Mouse (Mus musculus) forebrain, embryonic 14.5 days (tissue): ENCODE data around the gene Wdr93. TPM values are rescaled to one million over a fixed set of nuclear protein-coding genes. Genes with fewer than 3 reads are reported as not detected.
"Not testable (repeated sequence)": the region's sequence is repeated elsewhere in the genome, so short reads cannot be mapped to it uniquely, and the experiment has no call there.

Experiments
- ATAC-seq: fragments of 200-750 bp; cut with Nextera tagmentation; 2 replicates; pipeline ENCODE4 v1.8.0; 2017; ENCODE audit warnings: mild to moderate bottlenecking, moderate library complexity
- DNase-seq: peaks from one replicate; pipeline ENCODE4 v3.0.0-alpha.2; 2015; ENCODE audit warnings: low spot score
- H3K27ac ChIP-seq: fragments of 300-500 bp; sonication (generic); 2 replicates; pipeline ENCODE4 v1.5.1; 2014; ENCODE audit warnings: low read depth, mild to moderate bottlenecking, control low read depth, low read length, moderate library complexity
- H3K27me3 ChIP-seq: fragments of 300-500 bp; sonication (generic); replicated peaks from 2 replicates; pipeline ENCODE4 v1.6.1; 2014; ENCODE audit warnings: low read length, control low read depth, mixed read lengths; ENCODE audit not compliant: control insufficient read depth, insufficient read depth
- H3K36me3 ChIP-seq: fragments of 300-500 bp; sonication (generic); 2 replicates; pipeline ENCODE4 v1.6.1; 2014; ENCODE audit warnings: low read length, control low read depth; ENCODE audit not compliant: control insufficient read depth, insufficient read depth
- H3K4me1 ChIP-seq: fragments of 300-500 bp; sonication (generic); 2 replicates; pipeline ENCODE4 v1.6.1; 2014; ENCODE audit warnings: antibody characterized with exemption, low read length, control low read depth; ENCODE audit not compliant: control insufficient read depth, insufficient read depth
- H3K4me2 ChIP-seq: fragments of 300-500 bp; sonication (generic); 2 replicates; pipeline ENCODE4 v1.6.1; 2014; ENCODE audit warnings: mild to moderate bottlenecking, control low read depth, low read length
- H3K4me3 ChIP-seq: fragments of 300-500 bp; sonication (generic); 2 replicates; pipeline ENCODE4 v1.5.1; 2014; ENCODE audit warnings: low read depth, low read length, control low read depth
- H3K9ac ChIP-seq: fragments of 300-500 bp; sonication (generic); 2 replicates; pipeline ENCODE4 v1.6.1; 2014; ENCODE audit warnings: mild to moderate bottlenecking, low read length, control low read depth, moderate library complexity
- H3K9me3 ChIP-seq: fragments of 300-500 bp; sonication (generic); replicated peaks from 2 replicates; pipeline ENCODE4 v1.6.1; 2016; ENCODE audit warnings: low read length, control low read depth, mixed read lengths; ENCODE audit not compliant: control insufficient read depth
- WGBS: fragments of 180-500 bp; shearing (Covaris S2); extraction: QIAGEN DNeasy Blood & Tissue Kit; methylation state at CpG from one replicate; pipeline ENCODE4 v1.1.7; 2014; 5-methylcytosine and 5-hydroxymethylcytosine counted together
- polyA plus RNA-seq: library from polyadenylated mRNA; unstranded; fragments of >200 nt; fragmentation: Nextera tagmentation; extraction: Ambion mirVana; gene quantifications from 2 replicates; pipeline ENCODE4 v1.2.1, GENCODE M21; 2014

The Wdr93 gene
- polyA plus RNA-seq, 1 experiment from 2014 or later: 0.46 TPM

DNA sequence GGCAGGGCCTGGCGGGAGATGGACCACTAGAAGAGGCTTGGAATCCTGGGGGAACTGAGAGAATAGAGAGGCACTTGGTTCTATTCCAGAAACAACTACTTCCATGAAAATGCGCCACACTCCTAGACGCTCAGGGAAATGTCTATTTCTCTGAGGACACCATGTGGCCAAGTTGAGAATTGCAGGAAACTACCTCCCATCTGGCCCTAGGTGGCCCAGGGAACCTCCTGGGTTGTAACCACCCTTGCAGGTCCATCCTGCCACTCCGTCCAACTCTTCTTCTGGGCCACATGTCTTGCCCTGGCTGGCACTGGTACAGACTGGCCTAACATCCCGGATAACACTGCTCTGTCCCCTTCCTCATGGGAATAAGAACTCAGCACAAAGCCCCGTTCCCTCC lies 43.3 kb downstream of the Wdr93 start:
- DNase-seq (peak; percentile 85), ATAC-seq (peak; percentile 57)
- H3K27ac ChIP-seq: no peak overlapping the region
- WGBS: 20% methylated on average over 6 of the region's 6 CpGs
- H3K4me2 ChIP-seq: no peak overlapping the region
- H3K4me1 ChIP-seq: no peaks in the 10 kb centered on the region
- no peaks in the 10 kb centered on the region for H3K9me3 ChIP-seq
- H3K36me3 ChIP-seq: no peaks in the 10 kb centered on the region
- peaks cover 3% of the 10 kb centered on the region for H3K27me3 ChIP-seq
- no peak overlapping the region for H3K4me3 ChIP-seq
- H3K9ac ChIP-seq: no peak overlapping the region

DNA sequence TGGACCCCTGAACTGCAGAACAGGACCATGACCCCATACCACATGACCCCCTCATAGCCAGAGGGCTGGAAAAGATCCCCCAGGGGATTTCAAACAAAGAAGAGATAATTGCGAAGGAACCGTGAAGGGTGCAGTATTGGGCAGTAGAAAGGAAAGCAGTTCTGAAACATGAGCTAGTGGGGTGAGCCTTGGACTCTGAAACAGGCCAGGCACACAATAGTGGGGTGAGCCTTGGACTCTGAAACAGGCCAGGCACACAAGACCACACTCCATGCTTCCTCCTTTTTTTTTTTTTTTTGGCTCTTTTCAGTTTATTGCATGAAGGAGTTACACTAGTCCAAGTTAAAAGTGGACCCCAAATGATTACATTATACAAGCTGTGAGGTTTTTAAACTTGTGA lies 46.8 kb downstream of the Wdr93 start:
- not testable (repeated sequence) for H3K4me2 ChIP-seq, ATAC-seq, H3K4me1 ChIP-seq, DNase-seq, H3K27ac ChIP-seq, H3K36me3 ChIP-seq, H3K4me3 ChIP-seq, H3K9ac ChIP-seq, H3K9me3 ChIP-seq
- H3K27me3 ChIP-seq: peaks cover 26% of the 10 kb centered on the region
- WGBS: 26% methylated on average over 2 of the region's 2 CpGs

DNA sequence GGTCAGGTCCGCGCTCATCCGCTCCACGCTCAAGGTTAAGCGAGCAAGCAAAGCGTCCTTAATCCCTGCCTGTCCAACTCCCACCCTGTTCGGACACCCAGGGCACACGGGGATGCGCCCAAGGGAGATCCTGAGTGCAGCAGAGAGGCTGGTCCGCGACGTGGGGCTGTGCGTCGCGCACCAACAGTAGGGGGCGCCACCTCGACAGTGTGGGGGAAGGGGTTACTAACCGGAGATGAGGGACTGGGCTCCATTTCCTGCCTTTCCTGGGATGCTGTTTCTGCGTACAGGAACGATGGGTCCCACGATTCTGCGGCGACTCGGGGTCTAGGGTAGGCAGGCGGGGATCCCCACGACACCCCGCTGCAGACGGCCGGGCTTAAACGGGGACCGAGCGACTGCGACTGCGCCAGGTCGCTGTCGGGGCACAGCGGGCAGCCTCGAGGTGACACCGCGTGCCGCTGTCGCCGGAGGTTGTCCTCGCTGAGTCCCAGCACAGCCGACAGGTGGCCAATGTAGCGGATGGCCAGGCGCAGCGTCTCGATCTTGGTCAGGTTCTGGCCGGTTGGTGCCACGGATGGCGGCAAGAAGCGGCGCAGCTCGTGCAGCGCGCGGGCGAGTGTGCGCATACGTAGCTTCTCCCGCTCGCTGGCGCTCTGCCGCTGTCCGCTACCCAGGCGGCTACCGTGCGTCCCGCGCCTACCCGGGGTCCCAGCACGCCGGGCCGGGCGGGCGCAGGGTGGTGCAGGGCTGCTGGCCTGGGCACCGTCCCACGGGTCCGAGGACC lies 49.9 kb downstream of the Wdr93 start:
- DNase-seq (peak; percentile 61), ATAC-seq (peak; percentile 63)
- Histone ChIP-seq H3K27me3 (peaks cover 26% of the 10 kb centered on the region), H3K9ac (peak overlapping the region; percentile 54), H3K9me3 (no peaks in the 10 kb centered on the region), H3K27ac (no peak overlapping the region), H3K36me3 (no peaks in the 10 kb centered on the region), H3K4me1 (peaks cover 6% of the 10 kb centered on the region), H3K4me2 (peak overlapping the region; percentile 78), H3K4me3 (peak overlapping the region; percentile 43)
- 2% methylated on average over 74 of the region's 80 CpGs for WGBS

- H3K27ac ChIP-seq: no peak within 1 kb of the TSS
- 72% methylated on average over 6 of the region's 6 CpGs for WGBS
- DNase-seq (no peak), ATAC-seq (no peak)
- peaks cover 26% of the 10 kb centered on the region for H3K27me3 ChIP-seq
- no peaks in the 10 kb centered on the region for H3K9me3 ChIP-seq
- peak within 1 kb of the TSS; percentile 78 for H3K4me2 ChIP-seq
- peak within 1 kb of the TSS; percentile 54 for H3K9ac ChIP-seq
- no peaks in the 10 kb centered on the region for H3K36me3 ChIP-seq
- peak within 1 kb of the TSS; percentile 43 for H3K4me3 ChIP-seq
- peaks cover 6% of the 10 kb centered on the region for H3K4me1 ChIP-seq
Measured at GRCm38 (mm10) chr7:79793688-79794087, 50.7 kb downstream of the Wdr93 start, which contains the start of gene Mesp1. Gene Mesp1, minus strand, starts transcription at chr7:79793788.

DNA sequence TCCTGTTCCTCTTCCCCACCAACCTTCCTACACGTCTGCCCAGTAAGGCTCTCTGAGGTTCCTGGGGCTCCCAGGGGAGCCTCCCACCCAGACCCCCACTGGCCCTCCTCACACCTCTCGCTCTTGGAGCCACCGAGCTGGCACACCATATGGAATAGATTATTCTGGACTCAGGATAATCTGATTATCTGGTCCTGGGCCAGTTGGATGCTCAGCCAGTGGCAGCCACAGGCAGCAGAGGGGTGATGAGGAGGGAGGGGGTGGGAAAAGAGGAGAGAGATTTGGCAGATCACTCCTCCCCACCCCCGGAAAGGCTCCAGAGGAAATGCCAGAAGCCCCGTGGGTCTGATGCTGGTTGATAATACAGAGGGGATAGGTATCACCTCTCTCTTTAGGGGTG lies 55.6 kb downstream of the Wdr93 start:
- Histone ChIP-seq H3K4me1 (no peaks in the 10 kb centered on the region), H3K9me3 (no peaks in the 10 kb centered on the region), H3K4me2 (no peak overlapping the region), H3K36me3 (no peaks in the 10 kb centered on the region), H3K4me3 (no peak overlapping the region), H3K27ac (no peak overlapping the region), H3K27me3 (peaks cover 5% of the 10 kb centered on the region; the same call in 1 of the 2 replicates), H3K9ac (no peak overlapping the region)
- whole genome bisulfite sequencing: 25% methylated on average over 5 of the region's 5 CpGs
- DNase-seq: no peak
- ATAC-seq: peak; percentile 12; the same call in 1 of the 2 replicates

DNA sequence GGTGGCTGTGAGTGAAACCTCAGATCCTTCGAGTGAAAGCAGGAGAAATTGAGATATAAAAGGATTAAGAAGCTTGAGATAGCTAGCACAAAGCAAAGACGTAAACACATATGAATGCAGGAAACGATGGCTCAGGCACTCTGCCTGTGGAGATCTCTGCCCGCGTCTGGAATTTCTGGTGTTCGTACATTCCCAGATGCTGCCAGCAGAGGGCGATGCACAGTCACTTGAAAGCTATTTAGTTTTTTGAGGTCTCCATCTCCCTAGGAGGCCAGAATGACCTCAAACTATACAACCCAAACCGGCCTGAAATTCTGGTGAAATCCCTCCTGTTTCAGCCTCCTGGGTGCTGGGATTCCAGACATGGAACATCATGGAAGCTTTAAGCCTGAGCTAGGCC lies 56.1 kb downstream of the Wdr93 start:
- Histone ChIP-seq H3K4me3 (no peak overlapping the region), H3K27me3 (0 out of 2 replicates have a peak, but pooled peaks cover 5% of the 10 kb centered on the region), H3K4me2 (no peak overlapping the region), H3K9ac (no peak overlapping the region), H3K36me3 (no peaks in the 10 kb centered on the region), H3K9me3 (no peaks in the 10 kb centered on the region), H3K4me1 (no peaks in the 10 kb centered on the region), H3K27ac (no peak overlapping the region)
- peak; percentile 77 for DNase-seq
- WGBS: 1% methylated on average over 8 of the region's 8 CpGs
- ATAC-seq: peak; percentile 40; the same call in 1 of the 2 replicates

GRCm38 (mm10) chr7:79799506-79799905 lies 56.5 kb downstream of the Wdr93 start:
- Histone ChIP-seq H3K27ac (no peak overlapping the region), H3K36me3 (no peaks in the 10 kb centered on the region), H3K4me2 (no peak overlapping the region), H3K4me3 (no peak overlapping the region), H3K27me3 (0 out of 2 replicates have a peak, but pooled peaks cover under 1% of the 10 kb centered on the region), H3K9me3 (no peaks in the 10 kb centered on the region), H3K9ac (no peak overlapping the region), H3K4me1 (no peaks in the 10 kb centered on the region)
- no peak for DNase-seq
- WGBS: 72% methylated on average over 6 of the region's 6 CpGs
- no peak for ATAC-seq

DNA sequence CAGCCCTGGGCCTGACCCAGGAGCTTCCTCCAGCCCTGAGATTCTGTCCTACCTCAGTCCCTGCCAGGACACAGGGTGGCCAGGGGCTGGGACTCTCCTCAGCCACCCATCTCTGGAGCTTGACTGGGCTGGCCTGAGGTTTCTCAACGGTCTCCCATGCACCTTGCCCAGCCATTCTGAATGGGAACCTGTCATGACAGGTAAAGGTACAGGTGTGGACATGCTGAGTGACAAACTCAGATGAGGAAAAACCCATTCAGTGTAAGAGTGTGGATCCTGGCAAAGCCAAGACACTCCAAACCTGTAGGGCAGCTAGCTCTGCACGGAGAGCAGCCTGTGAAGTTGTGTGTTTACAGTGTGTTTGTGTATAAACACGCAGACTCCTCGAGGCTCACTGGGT lies 57.4 kb downstream of the Wdr93 start:
- DNase-seq (no peak), ATAC-seq (no peak)
- 81% methylated on average over 4 of the region's 4 CpGs for WGBS
- Histone ChIP-seq H3K4me1 (no peaks in the 10 kb centered on the region), H3K36me3 (no peaks in the 10 kb centered on the region), H3K9me3 (no peaks in the 10 kb centered on the region), H3K9ac (no peak overlapping the region), H3K27ac (no peak overlapping the region), H3K4me2 (no peak overlapping the region), H3K27me3 (no peaks in the 10 kb centered on the region), H3K4me3 (no peak overlapping the region)

DNA sequence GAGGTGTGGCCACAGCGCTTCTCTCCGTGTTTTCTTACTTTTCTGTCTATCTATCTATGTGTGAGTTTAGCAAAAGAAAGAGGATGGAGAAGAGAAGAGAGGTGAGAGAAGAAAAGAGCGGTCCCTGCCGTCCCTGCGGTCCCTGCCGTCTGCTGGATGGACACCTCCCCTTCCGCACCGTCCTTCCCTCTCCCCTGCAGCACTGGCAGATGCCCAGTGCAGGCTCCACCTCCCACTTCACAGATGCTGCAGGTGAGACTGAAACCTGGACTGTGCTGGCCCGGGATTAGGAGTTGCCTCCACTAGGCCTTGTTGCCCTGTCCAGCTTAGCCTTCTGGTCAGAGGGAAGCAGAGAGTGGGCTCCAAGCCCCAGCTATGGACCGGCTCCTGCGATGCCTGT lies 58.4 kb downstream of the Wdr93 start:
- Histone ChIP-seq H3K9ac (no peak overlapping the region), H3K27ac (no peak overlapping the region), H3K4me3 (no peak overlapping the region), H3K27me3 (no peaks in the 10 kb centered on the region), H3K36me3 (no peaks in the 10 kb centered on the region), H3K4me2 (no peak overlapping the region), H3K9me3 (no peaks in the 10 kb centered on the region), H3K4me1 (no peaks in the 10 kb centered on the region)
- 73% methylated on average over 11 of the region's 11 CpGs for WGBS
- DNase-seq: no peak
- no peak for ATAC-seq
